Mouse (Mus musculus): Measurements from ENCODE around the gene Vsig8.

Vsig8 gene

GRCm38 (mm10) chr1:172530544-172531220 is 25.1 kb upstream of the Vsig8 start:
- DNase-seq: no peak

GRCm38 (mm10) chr1:172532551-172532950 is 23.2 kb upstream of the Vsig8 start:
- peak; percentile 78 for DNase-seq

- DNase-seq: no peak
Observed at GRCm38 (mm10) chr1:172535116-172535515, 20.6 kb upstream of the Vsig8 start.

- no peak for DNase-seq
Observed at GRCm38 (mm10) chr1:172539827-172540226, 15.9 kb upstream of the Vsig8 start.

- DNase-seq: no peak
Observed at GRCm38 (mm10) chr1:172540283-172540820, 15.4 kb upstream of the Vsig8 start.

GRCm38 (mm10) chr1:172546062-172546461 is 9.7 kb upstream of the Vsig8 start:
- no peak for DNase-seq

- DNase-seq: no peak
Observed at GRCm38 (mm10) chr1:172548501-172548900, 7.2 kb upstream of the Vsig8 start.

- no peak for DNase-seq
Observed at GRCm38 (mm10) chr1:172549314-172549713, 6.4 kb upstream of the Vsig8 start.

GRCm38 (mm10) chr1:172549717-172550116 is 6.0 kb upstream of the Vsig8 start:
- no peak for DNase-seq

GRCm38 (mm10) chr1:172550551-172550951 is 5.2 kb upstream of the Vsig8 start:
- no peak for DNase-seq

GRCm38 (mm10) chr1:172551009-172551408 is 4.7 kb upstream of the Vsig8 start:
- no peak for DNase-seq

GRCm38 (mm10) chr1:172552623-172553022 is 3.1 kb upstream of the Vsig8 start:
- no peak for DNase-seq

GRCm38 (mm10) chr1:172562641-172563464 is 7.1 kb downstream of the Vsig8 start:
- DNase-seq: peak; percentile 71

- DNase-seq: no peak
Observed at GRCm38 (mm10) chr1:172563465-172563828, 7.7 kb downstream of the Vsig8 start.

GRCm38 (mm10) chr1:172566131-172566530 is 10.4 kb downstream of the Vsig8 start:
- DNase-seq: no peak

- no peak for DNase-seq
Observed at GRCm38 (mm10) chr1:172567758-172568157, 12.0 kb downstream of the Vsig8 start.

- DNase-seq: no peak
Observed at GRCm38 (mm10) chr1:172580116-172580515, 24.4 kb downstream of the Vsig8 start.

GRCm38 (mm10) chr1:172582436-172582835 is 26.7 kb downstream of the Vsig8 start:
- DNase-seq: no peak

GRCm38 (mm10) chr1:172584271-172584670 is 28.5 kb downstream of the Vsig8 start:
- no peak for DNase-seq

GRCm38 (mm10) chr1:172585026-172585425 is 29.3 kb downstream of the Vsig8 start:
- DNase-seq: no peak

- DNase-seq: no peak
Observed at GRCm38 (mm10) chr1:172585612-172586567, 30.2 kb downstream of the Vsig8 start.

GRCm38 (mm10) chr1:172590385-172590784 is 34.6 kb downstream of the Vsig8 start, which contains the start of gene Slamf8:
Gene Slamf8, minus strand, starts transcription at chr1:172590568.
- DNase-seq: no peak

GRCm38 (mm10) chr1:172593321-172593720 is 37.6 kb downstream of the Vsig8 start:
- no peak for DNase-seq
